In genomic region chr14:122003812-122004211, GRCm38 (mm10) we compare ENCODE assay signal across 27 mouse cellular contexts. TPM values are rescaled to one million over a fixed set of nuclear protein-coding genes. Genes with fewer than 3 reads are reported as not detected.
DNase-seq lines count a peak whose midpoint lies in the region; ATAC-seq and TF ChIP-seq lines count a peak whose summit lies in the region.
"Had no signal": no experiment of that assay in that cellular context is flagged by ENCODE, and none has a peak within 500 bp of the region (broad histone marks: within the 10 kb centered on the region; RNA-seq: fewer than 3 reads in every experiment).

No protein-coding gene starts in this region.

- no peak overlapping the region for H3K27ac ChIP-seq in liver, embryonic 11.5 days (ENCODE audit: low read depth, low read length)
- no peak overlapping the region for H3K27ac ChIP-seq in liver, embryonic 14.5 days
- H3K27ac ChIP-seq: embryonic facial prominence, embryonic 12.5 days; gastrocnemius, adult 2 months; heart, embryonic 13.5 days; hindbrain, embryonic 15.5 days had no signal

- peak; percentile 12; the same call in 1 of the 2 replicates for TF ChIP-seq CTCF in liver, embryonic 14.5 days (IDR thresholded peaks at IDR 0.05; ENCODE audit: low read depth)

- no peak overlapping the region for H3K4me2 ChIP-seq in liver, embryonic 11.5 days
- no peak overlapping the region for H3K4me2 ChIP-seq in liver, embryonic 14.5 days (ENCODE audit: low read depth)
- H3K4me2 ChIP-seq: embryonic facial prominence, embryonic 12.5 days; heart, embryonic 13.5 days; hindbrain, embryonic 15.5 days had no signal

- no peak for DNase-seq in liver, embryonic 11.5 days (ENCODE audit: low spot score)
- DNase-seq in liver: no peak
- no peak for DNase-seq in liver, embryonic 14.5 days (ENCODE audit: low read depth in 3 of 3, low spot score in 3 of 3)
- no peak for DNase-seq in Muller cell, postnatal 12 days (ENCODE audit: inconsistent ontology term)
- no peak for DNase-seq in frontal cortex, postnatal 36 days (ENCODE audit: low spot score in 2 of 2)
- DNase-seq in spleen, adult 18-20 months: no peak
- DNase-seq: adrenal gland, adult 2 months; adrenal gland, postnatal 25 days; cerebellum, adult 8-10 months; cerebellum, postnatal 14 days; gastrocnemius, adult 2 months; gastrocnemius, postnatal 25 days; heart, postnatal 36 days had no signal

- H3K4me3 ChIP-seq in liver, embryonic 11.5 days (ENCODE audit: low read depth, low read length): no peak overlapping the region
- H3K4me3 ChIP-seq in liver, embryonic 14.5 days (ENCODE audit: insufficient read depth in 1 of 2, low read depth in 2 of 2, low read length in 2 of 2): no peak overlapping the region
- H3K4me3 ChIP-seq: embryonic facial prominence, embryonic 12.5 days; gastrocnemius, adult 2 months; heart, embryonic 13.5 days; hindbrain, embryonic 15.5 days had no signal

- no peak overlapping the region for H3K9ac ChIP-seq in liver, embryonic 11.5 days (ENCODE audit: low read depth, low read length)
- no peak overlapping the region for H3K9ac ChIP-seq in liver, embryonic 14.5 days (replicated peaks)
- H3K9ac ChIP-seq: embryonic facial prominence, embryonic 12.5 days; heart, embryonic 13.5 days; hindbrain, embryonic 15.5 days had no signal

- H3K27me3 ChIP-seq in liver, embryonic 11.5 days (replicated peaks; ENCODE audit: control insufficient read depth, insufficient read depth, low read length): no peaks in the 10 kb centered on the region
- H3K27me3 ChIP-seq in liver, embryonic 14.5 days (ENCODE audit: control insufficient read depth, insufficient read depth, low read length): no peaks in the 10 kb centered on the region
- H3K27me3 ChIP-seq: embryonic facial prominence, embryonic 12.5 days; heart, embryonic 13.5 days; hindbrain, embryonic 15.5 days; Patski had no signal

- no peak for TF ChIP-seq EP300 in liver, embryonic 14.5 days (IDR thresholded peaks at IDR 0.05; ENCODE audit: low read depth)

- peak; percentile 87 for ATAC-seq in liver, embryonic 11.5 days (replicated peaks; ENCODE audit: low FRiP score)
- ATAC-seq in liver, embryonic 14.5 days (ENCODE audit: insufficient read depth): peak; percentile 79
- peak; percentile 62 for ATAC-seq in megakaryocyte progenitor cell, adult 5-6 weeks (replicated peaks; ENCODE audit: poor library complexity)
- ATAC-seq: activated CD4-positive, CD25-positive, alpha-beta regulatory T cell, adult 4 months; forebrain, embryonic 16.5 days; Patski had no signal

- H3K4me1 ChIP-seq in liver, embryonic 11.5 days (replicated peaks; ENCODE audit: control insufficient read depth, insufficient read depth, low read length): 0 out of 2 replicates have a peak, but pooled peaks cover 2% of the 10 kb centered on the region
- H3K4me1 ChIP-seq in liver, embryonic 14.5 days (replicated peaks; ENCODE audit: control insufficient read depth in 2 of 2, insufficient read depth in 2 of 2, low read length in 1 of 2): peaks cover 0 to 5% of the 10 kb centered on the region in 2 experiments; a peak in 2 of 4 replicates
- H3K4me1 ChIP-seq: embryonic facial prominence, embryonic 12.5 days; hindbrain, embryonic 15.5 days had no signal

- no peaks in the 10 kb centered on the region for H3K9me3 ChIP-seq in liver, embryonic 11.5 days (ENCODE audit: control insufficient read depth, low read length)
- no peaks in the 10 kb centered on the region for H3K9me3 ChIP-seq in liver, embryonic 14.5 days (ENCODE audit: control insufficient read depth, low read length)
- H3K9me3 ChIP-seq: embryonic facial prominence, embryonic 12.5 days; heart, embryonic 13.5 days; hindbrain, embryonic 15.5 days had no signal

- peaks cover 1% of the 10 kb centered on the region; the same call in 1 of the 2 replicates for H3K36me3 ChIP-seq in liver, embryonic 11.5 days (ENCODE audit: control insufficient read depth, insufficient read depth, low read length)
- no peaks in the 10 kb centered on the region for H3K36me3 ChIP-seq in liver, embryonic 14.5 days (replicated peaks; ENCODE audit: control insufficient read depth, insufficient read depth, low read depth)
- H3K36me3 ChIP-seq: hindbrain, embryonic 15.5 days had no signal

RNA-seq across cellular contexts. Expression of gene Timm8a2, which starts 30.7 kb away (rescaled TPM):
- polyA plus RNA-seq in liver, embryonic 11.5 days (2014; fragmentation: Nextera tagmentation; extraction: Ambion mirVana): not detected in 2 replicates
- not detected in 2 replicates for polyA plus RNA-seq in liver, embryonic 14.5 days (2012; rRNA removed)
- not detected in 2 replicates for polyA plus RNA-seq in liver, embryonic 14.5 days (2014; fragmentation: Nextera tagmentation; extraction: Ambion mirVana)
- total RNA-seq in megakaryocyte progenitor cell, adult 5-6 weeks (2015): not detected in 2 replicates
- not detected in 2 replicates for total RNA-seq in megakaryocyte progenitor cell, adult 5-6 weeks (2017)
- total RNA-seq: adrenal gland, adult 2 months; adrenal gland, postnatal 25 days; common myeloid progenitor, adult 5-6 weeks; gastrocnemius, adult 2 months; gastrocnemius, postnatal 25 days; granulocyte monocyte progenitor cell, adult 5-6 weeks; heart, postnatal 36 days; MEL had no signal
- polyA plus RNA-seq: activated CD4-positive, CD25-positive, alpha-beta regulatory T cell, adult 4 months; adrenal gland, adult 2 months; C2C12; embryonic facial prominence, embryonic 12.5 days; forebrain, embryonic 11.5 days; forebrain, embryonic 16.5 days; heart, embryonic 13.5 days; heart, postnatal 0 days; hindbrain, embryonic 11.5 days; hindbrain, embryonic 15.5 days; Patski had no signal

RNA-seq across cellular contexts. Expression of gene Gpr183, which starts 38.8 kb away (rescaled TPM):
- polyA plus RNA-seq in liver, embryonic 11.5 days (2014; fragmentation: Nextera tagmentation; extraction: Ambion mirVana): 3.2 and 3.9 TPM in 2 replicates
- polyA plus RNA-seq in liver, embryonic 14.5 days (2012; rRNA removed): 0.75 and 0.79 TPM in 2 replicates
- 0.62 and 1.3 TPM in 2 replicates for polyA plus RNA-seq in liver, embryonic 14.5 days (2014; fragmentation: Nextera tagmentation; extraction: Ambion mirVana)
- total RNA-seq in megakaryocyte progenitor cell, adult 5-6 weeks (2015): 4.0 and 7.1 TPM in 2 replicates
- total RNA-seq in megakaryocyte progenitor cell, adult 5-6 weeks (2017): 2.2 and 3.5 TPM in 2 replicates
- polyA plus RNA-seq: Patski had no signal
